Comparison of ENCODE assay signal across 8 mouse cellular contexts in genomic region chr13:21253569-21253968, GRCm38 (mm10). TPM values are rescaled to one million over a fixed set of nuclear protein-coding genes. Genes with fewer than 3 reads are reported as not detected.
DNase-seq lines count a peak whose midpoint lies in the region; ATAC-seq and TF ChIP-seq lines count a peak whose summit lies in the region.

No protein-coding gene starts in this region.

- peak; percentile 67 for ATAC-seq in forebrain, embryonic 11.5 days (replicated peaks; ENCODE audit: low FRiP score)
- ATAC-seq in liver, embryonic 14.5 days (ENCODE audit: insufficient read depth), result 0 out of 2 replicates have a peak, but pooled peaks have one; percentile 36

- peak overlapping the region; percentile 56 for H3ac ChIP-seq in C2C12 (ENCODE audit: control insufficient read depth, insufficient read length, low read depth)

- under 1% methylated on average over 12 of the region's 12 CpGs for WGBS in forebrain, embryonic 11.5 days
- WGBS in liver, embryonic 14.5 days (ENCODE audit: insufficient replicate concordance), result 3% methylated on average over 12 of the region's 12 CpGs

- DNase-seq in cerebellum, adult 9-11 months, result peak; percentile 18
- DNase-seq in cerebellum, adult 11-12 months, result no peak
- DNase-seq in forebrain, embryonic 11.5 days (ENCODE audit: low spot score), result no peak
- DNase-seq in liver, embryonic 14.5 days (ENCODE audit: low read depth in 3 of 3, low spot score in 3 of 3), result no peak
- DNase-seq in right cerebral cortex, postnatal 14 days, result no peak
- DNase-seq in urinary bladder, postnatal 10 days (ENCODE audit: low spot score), result no peak
- no peak for DNase-seq in spleen, postnatal 10 days (ENCODE audit: low spot score in 2 of 2)

- H3K79me3 ChIP-seq in C2C12 (ENCODE audit: low read depth), result no peaks in the 10 kb centered on the region

- no peak for TF ChIP-seq CTCF in C2C12 (IDR thresholded peaks at IDR 0.05; ENCODE audit: control insufficient read depth, insufficient read depth, insufficient read length)
- no peak for TF ChIP-seq CTCF in liver, embryonic 14.5 days (IDR thresholded peaks at IDR 0.05; ENCODE audit: low read depth)

- H3K4me1 ChIP-seq in forebrain, embryonic 11.5 days (replicated peaks; ENCODE audit: control insufficient read depth, insufficient read depth, low read length), result no peaks in the 10 kb centered on the region
- H3K4me1 ChIP-seq in liver, embryonic 14.5 days (replicated peaks; ENCODE audit: control insufficient read depth in 2 of 2, insufficient read depth in 2 of 2, low read length in 1 of 2), result peaks cover 0 to 11% of the 10 kb centered on the region in 2 experiments; a peak in 2 of 4 replicates

- H3K27ac ChIP-seq in forebrain, embryonic 11.5 days (ENCODE audit: low read depth, low read length), result no peak overlapping the region
- no peak overlapping the region for H3K27ac ChIP-seq in liver, embryonic 14.5 days

- H3K4me3 ChIP-seq in C2C12 (ENCODE audit: insufficient read depth, poor library complexity, severe bottlenecking), result peak overlapping the region; percentile 37
- peak overlapping the region; percentile 48 for H3K4me3 ChIP-seq in forebrain, embryonic 11.5 days (ENCODE audit: low read depth, low read length)
- H3K4me3 ChIP-seq in liver, embryonic 14.5 days (ENCODE audit: insufficient read depth in 1 of 2, low read depth in 2 of 2, low read length in 2 of 2), result peak overlapping the region; percentile 61 to 95

- peak overlapping the region; percentile 58 for H3K9ac ChIP-seq in forebrain, embryonic 11.5 days (ENCODE audit: low read length)
- peak overlapping the region; percentile 31; the same call in 1 of the 2 replicates for H3K9ac ChIP-seq in liver, embryonic 14.5 days (replicated peaks)

- no peaks in the 10 kb centered on the region for H3K36me3 ChIP-seq in C2C12 (ENCODE audit: control insufficient read depth, insufficient read depth)
- no peaks in the 10 kb centered on the region for H3K36me3 ChIP-seq in forebrain, embryonic 11.5 days (ENCODE audit: control insufficient read depth, insufficient read depth, low read length)
- H3K36me3 ChIP-seq in liver, embryonic 14.5 days (replicated peaks; ENCODE audit: control insufficient read depth, insufficient read depth, low read depth), result no peaks in the 10 kb centered on the region

- H3K79me2 ChIP-seq in C2C12 (ENCODE audit: control insufficient read depth, insufficient read depth), result no peaks in the 10 kb centered on the region

- H3K27me3 ChIP-seq in C2C12 (ENCODE audit: control insufficient read depth, insufficient read depth, insufficient read length), result no peaks in the 10 kb centered on the region
- H3K27me3 ChIP-seq in forebrain, embryonic 11.5 days (ENCODE audit: control insufficient read depth, insufficient read depth, low read length), result no peaks in the 10 kb centered on the region
- H3K27me3 ChIP-seq in liver, embryonic 14.5 days (ENCODE audit: control insufficient read depth, insufficient read depth, low read length), result peaks cover 6% of the 10 kb centered on the region

- no peak for TF ChIP-seq EP300 in liver, embryonic 14.5 days (IDR thresholded peaks at IDR 0.05; ENCODE audit: low read depth)

- H3K9me3 ChIP-seq in forebrain, embryonic 11.5 days (ENCODE audit: control insufficient read depth, low read length), result no peaks in the 10 kb centered on the region
- H3K9me3 ChIP-seq in liver, embryonic 14.5 days (ENCODE audit: control insufficient read depth, low read length), result no peaks in the 10 kb centered on the region

- H3K4me2 ChIP-seq in forebrain, embryonic 11.5 days (ENCODE audit: low read depth, low read length, severe bottlenecking), result peak overlapping the region; percentile 63
- H3K4me2 ChIP-seq in liver, embryonic 14.5 days (ENCODE audit: low read depth), result peak overlapping the region; percentile 67

TF ChIP-seq in C2C12, 6 proteins besides CTCF, POLR2A, EP300 and RAD21:
- TF ChIP-seq USF1 (IDR thresholded peaks at IDR 0.05; ENCODE audit: low read depth) (no peak), MYOG (IDR thresholded peaks at IDR 0.05; ENCODE audit: control insufficient read depth, extremely low read depth, insufficient read length) (no peak), MYOD1 (IDR thresholded peaks at IDR 0.05; ENCODE audit: control insufficient read depth, insufficient read length, low read depth) (no peak), CEBPB (IDR thresholded peaks at IDR 0.05; ENCODE audit: low read depth) (no peak), FOSL1 (IDR thresholded peaks at IDR 0.05; ENCODE audit: insufficient read depth, low read length, poor library complexity, severe bottlenecking) (no peak), MAX (IDR thresholded peaks at IDR 0.05) (no peak)

RNA-seq across cellular contexts. Expression of gene Gpx5, which starts 39.0 kb away (rescaled TPM):
- polyA plus RNA-seq in C2C12 (2012; fragmentation: generic; extraction: Trizol), result not detected
- polyA plus RNA-seq in forebrain, embryonic 11.5 days (2014; fragmentation: Nextera tagmentation; extraction: Ambion mirVana), result not detected in 2 replicates
- not detected in 2 replicates for polyA plus RNA-seq in liver, embryonic 14.5 days (2012; rRNA removed)
- polyA plus RNA-seq in liver, embryonic 14.5 days (2014; fragmentation: Nextera tagmentation; extraction: Ambion mirVana), result not detected in 2 replicates

RNA-seq across cellular contexts. Expression of gene Gpx6, which starts 58.4 kb away (rescaled TPM):
- polyA plus RNA-seq in C2C12 (2012; fragmentation: generic; extraction: Trizol), result not detected
- polyA plus RNA-seq in forebrain, embryonic 11.5 days (2014; fragmentation: Nextera tagmentation; extraction: Ambion mirVana), result not detected in 2 replicates
- polyA plus RNA-seq in liver, embryonic 14.5 days (2012; rRNA removed), result 0.02 TPM in 1 of 2 replicates, not detected in the other
- polyA plus RNA-seq in liver, embryonic 14.5 days (2014; fragmentation: Nextera tagmentation; extraction: Ambion mirVana), result not detected in 2 replicates
